Mouse (Mus musculus) naive thymus-derived CD4-positive, alpha-beta T cell, adult 2 months (primary cell): Measurements from ENCODE around the gene Gm4922.

Experiments
- DNase-seq: peaks from one replicate; pipeline ENCODE4 v3.0.0-alpha.2; 2011; ENCODE audit warnings: low read depth

Gene Gm4922

GRCm38 (mm10) chr10:18786693-18787092, at the start of gene Gm4922:
TSS of gene Gm4922 (minus strand) at chr10:18786793.
- no peak for DNase-seq

DNA sequence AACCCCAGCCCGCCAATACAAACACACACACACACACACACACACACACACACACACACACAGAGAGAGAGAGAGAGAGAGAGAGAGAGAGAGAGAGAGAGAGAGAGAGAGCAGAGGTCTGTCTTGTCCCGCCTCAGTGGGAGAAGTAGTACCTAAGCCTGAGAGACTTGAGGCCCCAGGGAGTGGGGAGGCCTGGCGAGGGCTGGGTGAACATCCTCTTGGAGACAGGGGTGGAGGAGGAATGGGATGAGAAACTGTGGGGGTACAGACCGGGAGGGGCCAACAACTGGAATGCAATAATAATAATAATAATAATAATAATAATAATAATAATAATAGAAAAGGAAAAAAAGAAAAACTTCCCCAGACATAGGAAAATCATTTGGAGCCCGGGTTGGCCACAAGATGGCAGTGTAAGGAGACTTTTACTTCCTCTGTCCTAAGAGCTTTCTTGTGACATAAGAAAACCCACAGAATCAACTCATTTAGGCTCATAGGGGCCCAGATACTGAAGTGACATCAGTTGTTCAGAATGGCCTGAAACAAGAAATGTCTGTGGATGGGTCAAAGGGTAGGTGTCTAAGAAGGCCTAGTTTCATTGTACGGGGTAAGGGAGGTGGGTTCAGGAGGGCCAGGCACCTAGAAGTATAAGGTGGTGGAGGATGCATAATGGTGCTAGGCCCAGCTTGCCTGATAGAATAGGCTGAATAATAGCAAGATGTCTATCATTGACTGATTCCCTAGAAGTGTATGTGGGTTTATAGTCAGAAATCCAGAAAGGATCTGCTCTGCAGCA, 49.3 kb upstream of the Gm4922 start:
- peak; percentile 60 for DNase-seq

- no peak for DNase-seq
Observed at GRCm38 (mm10) chr10:18834389-18834788, 47.8 kb upstream of the Gm4922 start.

- no peak for DNase-seq
Observed at GRCm38 (mm10) chr10:18831823-18832222, 45.2 kb upstream of the Gm4922 start.

DNA sequence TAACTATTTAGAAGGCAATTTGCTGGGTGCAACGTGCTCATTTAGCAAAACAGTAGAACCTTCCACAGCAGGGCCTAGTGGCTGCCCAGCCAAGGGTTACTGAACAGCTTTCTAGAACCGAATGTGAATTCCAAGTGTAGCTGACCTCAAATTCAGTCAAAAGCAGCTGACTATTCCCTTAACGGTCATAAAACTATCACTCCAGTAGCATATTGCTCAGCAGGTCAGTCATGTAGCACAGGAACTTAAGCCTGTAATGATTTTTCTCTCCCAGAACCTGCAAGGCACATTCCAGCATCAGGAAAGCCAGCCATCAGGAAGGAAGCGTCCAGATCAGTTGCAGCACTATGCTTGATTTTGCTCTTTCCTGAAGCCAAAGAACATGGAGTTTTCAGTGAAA, 43.8 kb upstream of the Gm4922 start:
- DNase-seq, result no peak

- DNase-seq, result peak; percentile 21
Observed at GRCm38 (mm10) chr10:18827936-18828335, 41.3 kb upstream of the Gm4922 start.

DNA sequence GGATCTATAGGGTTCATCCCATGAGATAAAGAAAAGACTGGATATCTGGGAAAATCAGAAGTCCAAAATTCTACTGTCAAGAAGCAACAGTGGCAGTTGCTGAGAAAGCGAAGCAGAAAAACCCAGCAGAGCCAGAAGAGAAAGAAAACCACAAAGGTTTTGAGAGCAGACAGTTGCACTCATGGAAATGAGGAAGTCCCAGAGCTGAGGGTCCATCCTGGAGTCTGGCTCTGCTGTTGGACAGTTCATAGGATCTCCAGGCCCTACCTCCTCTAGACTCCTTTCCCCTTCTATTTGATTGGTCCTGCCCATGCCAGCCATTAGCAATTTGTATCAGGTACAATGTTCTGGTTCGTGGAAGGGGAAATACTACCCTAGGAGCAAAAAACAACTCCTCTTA, 39.5 kb upstream of the Gm4922 start:
- no peak for DNase-seq

GRCm38 (mm10) chr10:18825143-18825542, 38.5 kb upstream of the Gm4922 start:
- no peak for DNase-seq

DNA sequence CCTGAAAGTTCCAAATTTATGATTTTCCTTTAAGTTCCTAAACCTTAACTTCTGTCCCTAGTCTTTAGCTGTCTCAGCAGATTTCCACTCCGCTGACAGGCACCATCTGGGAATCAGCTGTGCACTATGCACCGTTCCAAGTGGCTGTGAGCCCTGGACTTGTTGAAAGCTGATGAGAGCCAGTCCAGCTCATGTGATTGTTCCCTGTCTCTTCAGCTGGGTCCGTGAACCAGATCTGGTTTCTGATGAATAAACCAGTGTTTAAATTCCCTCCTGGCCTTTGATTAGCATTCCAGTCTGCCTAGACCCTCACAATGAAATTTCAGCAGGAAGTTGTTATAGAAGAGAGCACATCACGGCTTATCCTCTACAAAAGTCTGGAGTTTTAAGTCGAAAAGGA, 30.0 kb upstream of the Gm4922 start:
- no peak for DNase-seq

- DNase-seq, result no peak
Observed at GRCm38 (mm10) chr10:18811751-18812150, 25.2 kb upstream of the Gm4922 start.

- no peak for DNase-seq
Observed at GRCm38 (mm10) chr10:18790063-18790462, 3.5 kb upstream of the Gm4922 start.

GRCm38 (mm10) chr10:18788601-18789000, 2.0 kb upstream of the Gm4922 start:
- DNase-seq, result no peak

- no peak for DNase-seq
Observed at GRCm38 (mm10) chr10:18777546-18777945, 9.0 kb downstream of the Gm4922 start.

DNA sequence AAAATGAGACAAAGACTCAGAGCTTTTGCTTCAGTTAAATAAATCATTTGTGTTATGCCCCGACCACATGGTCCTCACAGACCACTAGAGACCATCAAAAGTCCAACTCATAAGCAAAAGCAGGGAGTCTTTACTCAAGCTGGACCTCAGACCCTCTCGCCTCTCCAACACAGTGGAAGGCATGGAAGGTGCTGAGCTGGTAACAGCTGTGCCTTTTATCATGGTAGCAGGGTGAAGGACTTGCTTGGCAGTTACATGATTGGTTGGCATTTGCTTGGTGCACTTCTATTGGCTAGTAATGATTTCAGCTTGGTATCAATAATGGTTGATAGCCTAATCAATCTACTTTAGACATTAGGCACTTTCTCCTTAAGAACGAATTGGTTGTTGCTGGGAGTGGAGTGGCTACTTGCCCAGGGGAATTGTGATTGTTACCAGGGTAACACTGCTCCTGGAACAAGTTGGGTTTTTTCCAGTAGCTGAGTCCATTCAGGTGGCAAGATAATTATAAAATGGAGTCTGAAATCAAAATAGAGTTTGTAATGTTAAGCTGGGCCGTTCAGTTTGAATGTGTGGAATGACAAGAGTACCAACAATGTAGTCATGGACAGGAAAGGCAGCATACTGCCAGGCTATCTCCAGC, 13.9 kb downstream of the Gm4922 start:
- no peak for DNase-seq

DNA sequence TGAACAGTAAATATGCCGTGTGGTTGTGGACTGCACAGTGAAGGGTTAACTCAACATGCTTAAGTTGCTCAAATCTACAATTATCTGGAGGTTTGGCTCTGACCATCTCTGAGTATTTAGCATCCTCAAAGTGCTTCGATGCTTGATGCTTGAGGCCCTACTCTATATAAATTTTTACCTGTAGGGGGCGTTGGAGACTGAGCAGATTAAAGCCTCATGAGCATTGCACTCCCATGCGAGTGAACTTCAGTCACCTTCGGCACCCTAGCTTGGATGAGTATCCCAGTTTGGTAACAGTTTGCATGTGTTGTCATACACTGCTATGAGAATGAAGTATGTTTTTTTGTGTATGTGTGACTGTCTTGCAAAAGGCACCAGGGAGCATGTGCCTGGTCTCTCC, 16.7 kb downstream of the Gm4922 start:
- peak; percentile 2 for DNase-seq

GRCm38 (mm10) chr10:18760241-18760640, 26.4 kb downstream of the Gm4922 start:
- peak; percentile 46 for DNase-seq

DNA sequence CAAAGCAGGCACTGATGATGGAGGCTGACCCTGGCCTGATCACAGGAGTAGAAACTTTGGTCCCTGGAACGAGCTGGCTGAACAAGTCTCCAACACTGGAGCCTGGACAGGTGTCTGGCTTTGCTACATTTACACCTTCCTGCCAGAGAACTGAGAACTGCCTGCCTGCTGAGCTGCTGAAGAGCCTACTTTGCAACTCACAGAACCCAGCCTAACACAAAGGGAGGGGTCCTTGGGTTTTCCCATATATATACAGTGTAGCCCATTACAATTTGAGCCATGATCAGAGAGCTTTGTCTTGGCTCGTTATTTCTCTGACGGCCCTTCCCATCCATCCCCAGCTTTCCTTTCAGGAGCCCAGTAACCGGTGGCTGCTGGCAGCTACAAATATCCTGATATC, 36.5 kb downstream of the Gm4922 start:
- no peak for DNase-seq

DNA sequence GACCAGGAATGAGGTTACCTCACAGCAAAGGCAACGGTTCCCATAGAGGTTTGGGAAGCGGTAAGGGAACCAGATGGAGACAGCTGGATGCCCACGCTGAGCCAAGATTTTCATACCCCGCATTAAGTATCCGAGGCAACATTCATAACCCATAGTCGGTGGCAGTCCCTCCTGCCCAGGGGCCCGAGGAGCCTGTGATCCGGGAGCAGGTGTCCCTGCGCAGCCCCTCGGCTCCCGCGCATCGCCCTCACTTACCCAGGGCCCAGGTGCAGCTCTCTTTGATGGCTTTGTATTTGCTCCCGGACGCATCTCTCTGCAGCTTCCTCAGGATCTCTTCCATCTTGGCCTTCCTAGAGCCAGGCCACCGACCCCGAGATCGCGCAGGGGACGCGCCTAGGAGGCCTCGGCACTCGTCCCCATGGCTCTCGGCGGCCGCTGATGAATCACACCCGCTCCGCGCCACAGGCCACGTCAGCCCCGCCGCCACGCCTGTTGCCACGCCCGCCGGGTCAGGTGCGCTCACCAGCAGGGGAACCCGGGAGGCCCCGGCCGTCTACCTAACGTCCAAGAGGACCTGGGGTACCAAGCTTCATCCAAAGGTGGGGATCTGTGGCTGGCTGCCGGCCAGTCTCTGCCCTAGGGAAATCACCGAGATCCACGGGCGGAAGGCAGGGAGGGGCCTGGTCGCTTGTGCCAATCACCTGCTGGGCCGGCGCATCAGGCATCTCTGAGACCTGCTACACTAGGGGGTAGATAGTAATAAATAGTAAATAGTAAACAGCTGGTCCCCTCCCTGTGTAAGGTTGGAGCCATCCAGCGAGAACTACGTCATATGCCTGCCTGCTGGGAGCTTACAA, 43.1 kb downstream of the Gm4922 start, which contains the start of gene Arfgef3:
Gene Arfgef3 (minus strand): TSS at position 664 of the 857 bp plus-strand sequence.
- DNase-seq, result peak; percentile 14

- DNase-seq, result no peak
Observed at GRCm38 (mm10) chr10:18742086-18742485, 44.5 kb downstream of the Gm4922 start.

- DNase-seq, result no peak
Observed at GRCm38 (mm10) chr10:18741024-18741423, 45.6 kb downstream of the Gm4922 start.
